Mouse (Mus musculus) heart, postnatal 0 days (tissue): ENCODE data around the gene Taf7l. TPM values are rescaled to one million over a fixed set of nuclear protein-coding genes. Genes with fewer than 3 reads are reported as not detected.

Source experiments
- ATAC-seq: fragments of 200-750 bp; cut with Nextera tagmentation; 2 replicates; pipeline ENCODE4 v1.8.0; 2017; ENCODE audit warnings: low read depth, moderate number of reproducible peaks, moderate library complexity; ENCODE audit not compliant: insufficient read depth
- DNase-seq: peaks from one replicate; pipeline ENCODE4 v3.0.0-alpha.2; 2016; ENCODE audit warnings: low spot score
- H3K27ac ChIP-seq: fragments of 300-500 bp; sonication (generic); 2 replicates; pipeline ENCODE4 v1.5.1; 2014; ENCODE audit warnings: low read depth, mild to moderate bottlenecking
- H3K27me3 ChIP-seq: fragments of 300-500 bp; sonication (generic); 2 replicates; pipeline ENCODE4 v1.6.1; 2014; ENCODE audit warnings: low read length, mixed read lengths; ENCODE audit not compliant: control insufficient read depth, insufficient read depth
- H3K36me3 ChIP-seq: fragments of 300-500 bp; sonication (generic); replicated peaks from 2 replicates; pipeline ENCODE4 v1.6.1; 2014; ENCODE audit warnings: low read length, mixed read lengths; ENCODE audit not compliant: control insufficient read depth, insufficient read depth
- H3K4me1 ChIP-seq: fragments of 300-500 bp; sonication (generic); 2 replicates; pipeline ENCODE4 v1.6.1; 2014; ENCODE audit warnings: antibody characterized with exemption; ENCODE audit not compliant: control insufficient read depth, insufficient read depth
- H3K4me2 ChIP-seq: fragments of 300-500 bp; sonication (generic); 2 replicates; pipeline ENCODE4 v1.6.1; 2014; ENCODE audit warnings: low read depth, mild to moderate bottlenecking, low read length, moderate library complexity
- H3K4me3 ChIP-seq: fragments of 300-500 bp; sonication (generic); 2 replicates; pipeline ENCODE4 v1.5.1; 2014; ENCODE audit warnings: low read depth, low read length
- H3K9ac ChIP-seq: fragments of 300-500 bp; sonication (generic); replicated peaks from 2 replicates; pipeline ENCODE4 v1.6.1; 2014; ENCODE audit warnings: low read depth, low read length, mixed read lengths
- H3K9me3 ChIP-seq: fragments of 300-500 bp; sonication (generic); replicated peaks from 2 replicates; pipeline ENCODE4 v1.6.1; 2016; ENCODE audit warnings: low read length; ENCODE audit not compliant: control insufficient read depth
- CTCF ChIP-seq: IDR thresholded peaks from 2 replicates; pipeline ENCODE4 v1.5.1; 2016; ENCODE audit warnings: antibody characterized with exemption, control low read depth, low read depth
- EP300 ChIP-seq: IDR thresholded peaks from 2 replicates; pipeline ENCODE4 v1.6.1; 2016; ENCODE audit warnings: antibody characterized with exemption, low read depth
- WGBS: fragments of 180-500 bp; shearing (Covaris S2); extraction: QIAGEN DNeasy Blood & Tissue Kit; methylation state at CpG from one replicate; pipeline ENCODE4 v1.1.7; 2014; 5-methylcytosine and 5-hydroxymethylcytosine counted together
- polyA plus RNA-seq: library from polyadenylated mRNA; unstranded; fragments of >200 nt; fragmentation: Nextera tagmentation; extraction: Ambion mirVana; gene quantifications from 2 replicates; pipeline ENCODE4 v1.2.1, GENCODE M21; 2015
- total RNA-seq: library from RNA; depleted of rRNA; stranded (reverse); fragments of >200 nt; gene quantifications from 2 replicates; pipeline ENCODE4 v1.2.3, GENCODE M21; 2014; ENCODE audit warnings: low replicate concordance; rRNA removed

Taf7l gene
- not detected in 2 replicates for total RNA-seq
- not detected in 2 replicates for polyA plus RNA-seq

DNA sequence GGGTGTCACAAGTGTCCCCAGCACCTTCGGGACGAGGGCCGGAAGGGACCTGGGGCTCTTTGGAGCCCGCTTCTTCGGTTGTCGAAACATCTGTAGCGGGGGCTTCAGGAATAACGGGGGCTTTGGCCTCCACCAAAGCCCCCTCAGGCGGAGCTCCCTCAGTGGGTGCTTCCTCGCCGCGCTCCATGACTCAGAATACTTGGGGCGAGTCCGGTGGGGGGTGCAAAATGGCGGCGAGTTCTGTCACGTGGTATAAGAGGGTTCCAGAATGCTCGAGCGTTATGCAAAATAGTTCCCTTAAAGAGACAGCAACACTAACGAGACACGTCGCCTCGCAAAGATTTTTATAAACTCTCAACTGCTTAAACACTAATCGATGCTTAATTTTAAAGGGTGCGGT is at the start of gene Taf7l:
TSS of gene Taf7l (minus strand) at position 201 of the 400 bp plus-strand sequence.
- 81% methylated on average over 25 of the region's 25 CpGs for WGBS
- H3K4me2 ChIP-seq = no peak within 1 kb of the TSS
- no peak for ATAC-seq

DNA sequence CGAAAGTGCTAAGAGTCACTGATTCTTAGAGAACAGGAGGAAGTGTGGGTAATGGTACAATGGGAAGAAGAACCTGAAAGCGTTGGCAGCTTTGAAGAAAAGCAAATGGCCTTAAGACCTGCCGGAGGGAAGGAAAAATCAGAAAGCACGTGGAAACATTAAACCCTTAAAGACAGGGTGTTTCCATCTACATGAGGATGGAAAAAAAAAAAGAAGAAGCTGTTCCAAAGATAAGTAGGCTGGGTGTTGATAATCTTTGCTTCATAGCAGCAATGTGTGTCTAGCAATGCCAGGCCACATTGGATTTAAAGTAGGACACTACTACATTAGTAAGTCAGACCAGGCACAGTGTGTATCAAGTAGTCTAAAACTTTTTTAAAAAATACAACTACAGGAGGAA is 49.0 kb upstream of the Taf7l start:
- Histone ChIP-seq H3K4me1 (no peaks in the 10 kb centered on the region), H3K9ac (no peak overlapping the region), H3K4me2 (no peak overlapping the region), H3K4me3 (no peak overlapping the region), H3K27ac (no peak overlapping the region), H3K27me3 (no peaks in the 10 kb centered on the region), H3K9me3 (no peaks in the 10 kb centered on the region), H3K36me3 (no peaks in the 10 kb centered on the region)
- DNase-seq (no peak), ATAC-seq (no peak)
- TF ChIP-seq EP300 (no peak), CTCF (no peak)
- 66% methylated on average over 4 of the region's 4 CpGs for WGBS

More for the DNA sequence above, at the start of gene Taf7l:
- Histone ChIP-seq H3K27ac (no peak within 1 kb of the TSS), H3K9ac (no peak within 1 kb of the TSS), H3K4me3 (no peak within 1 kb of the TSS), H3K36me3 (no peaks in the 10 kb centered on the region), H3K4me1 (no peaks in the 10 kb centered on the region), H3K27me3 (no peaks in the 10 kb centered on the region), H3K9me3 (peaks cover 11% of the 10 kb centered on the region)
- no peak for TF ChIP-seq EP300
- DNase-seq = no peak

DNA sequence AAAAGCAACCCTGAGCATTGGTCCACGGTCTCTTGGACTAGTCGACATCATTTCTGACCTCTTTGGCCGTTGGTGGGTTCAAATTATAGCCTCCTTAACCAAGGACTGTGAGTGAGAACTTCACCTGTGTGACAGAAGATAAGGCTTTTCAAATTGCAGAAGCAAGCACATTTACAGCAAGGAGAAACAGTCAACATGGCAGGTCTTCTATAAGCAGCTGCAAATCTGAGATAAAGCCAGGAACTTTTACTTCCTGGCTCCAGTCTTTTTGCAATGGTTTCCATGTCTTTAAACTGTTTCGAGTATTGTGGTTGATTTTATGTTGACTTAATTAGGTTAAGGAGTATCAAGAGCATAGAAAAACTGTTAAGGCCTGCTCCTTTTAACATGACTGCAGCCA is 47.5 kb upstream of the Taf7l start:
- H3K9ac ChIP-seq = no peak overlapping the region
- 67% methylated on average over 4 of the region's 4 CpGs for WGBS
- H3K27me3 ChIP-seq = no peaks in the 10 kb centered on the region
- H3K9me3 ChIP-seq = no peaks in the 10 kb centered on the region
- H3K4me2 ChIP-seq = no peak overlapping the region
- H3K4me3 ChIP-seq = no peak overlapping the region
- H3K27ac ChIP-seq = no peak overlapping the region
- H3K4me1 ChIP-seq = no peaks in the 10 kb centered on the region
- ATAC-seq (no peak), DNase-seq (no peak)
- H3K36me3 ChIP-seq = no peaks in the 10 kb centered on the region
- no peak for TF ChIP-seq EP300
- TF ChIP-seq CTCF = no peak

DNA sequence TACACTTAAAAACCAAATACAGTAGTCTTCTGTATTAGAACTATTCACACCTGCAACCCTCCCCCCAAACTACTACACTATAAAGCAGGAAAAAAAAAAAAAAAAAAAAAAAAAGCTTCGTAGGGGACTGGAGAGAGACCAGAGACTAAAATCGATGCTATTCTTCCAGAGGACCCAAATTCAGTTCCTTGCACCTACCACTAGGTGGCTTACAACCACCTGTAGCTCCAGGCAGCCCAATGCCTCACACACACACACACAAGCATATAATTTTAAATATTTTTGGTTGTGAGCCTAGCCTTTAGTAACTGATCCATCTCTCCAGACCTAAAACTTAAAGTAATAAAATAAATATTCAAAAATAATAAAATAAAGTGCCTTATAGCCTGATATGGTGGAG is 33.2 kb upstream of the Taf7l start:
- Histone ChIP-seq H3K27ac (no peak overlapping the region), H3K27me3 (no peaks in the 10 kb centered on the region), H3K36me3 (no peaks in the 10 kb centered on the region), H3K4me2 (no peak overlapping the region), H3K4me1 (no peaks in the 10 kb centered on the region), H3K9me3 (no peaks in the 10 kb centered on the region), H3K4me3 (no peak overlapping the region), H3K9ac (no peak overlapping the region)
- no peak for ATAC-seq
- 21% methylated on average over 2 of the region's 2 CpGs for WGBS
- TF ChIP-seq CTCF (peak; percentile 45), EP300 (no peak)
- no peak for DNase-seq

DNA sequence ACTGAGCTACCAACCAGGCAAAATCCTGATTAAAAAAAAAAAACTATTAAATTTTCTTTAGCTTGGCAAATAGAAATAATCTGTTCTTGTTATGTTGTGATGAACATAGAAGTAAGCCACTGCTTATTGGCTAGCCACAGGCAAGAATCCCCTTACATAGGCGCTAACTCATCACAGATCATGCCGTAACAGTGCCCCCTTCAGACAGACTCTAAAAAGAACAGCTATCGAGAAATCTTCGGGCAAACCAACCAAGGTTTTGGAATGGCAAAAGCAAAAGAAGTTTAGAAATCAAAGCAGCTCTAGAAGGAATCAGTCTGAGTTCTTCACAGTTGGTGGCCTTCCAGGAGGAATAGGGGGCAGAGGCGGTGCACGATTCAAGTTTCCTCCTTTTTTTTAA is 31.7 kb upstream of the Taf7l start:
- 68% methylated on average over 6 of the region's 6 CpGs for WGBS
- TF ChIP-seq CTCF (no peak), EP300 (no peak)
- no peak for DNase-seq
- Histone ChIP-seq H3K36me3 (no peaks in the 10 kb centered on the region), H3K4me1 (no peaks in the 10 kb centered on the region), H3K27me3 (no peaks in the 10 kb centered on the region), H3K9me3 (no peaks in the 10 kb centered on the region), H3K4me3 (no peak overlapping the region), H3K4me2 (no peak overlapping the region), H3K9ac (no peak overlapping the region), H3K27ac (no peak overlapping the region)
- no peak for ATAC-seq

DNA sequence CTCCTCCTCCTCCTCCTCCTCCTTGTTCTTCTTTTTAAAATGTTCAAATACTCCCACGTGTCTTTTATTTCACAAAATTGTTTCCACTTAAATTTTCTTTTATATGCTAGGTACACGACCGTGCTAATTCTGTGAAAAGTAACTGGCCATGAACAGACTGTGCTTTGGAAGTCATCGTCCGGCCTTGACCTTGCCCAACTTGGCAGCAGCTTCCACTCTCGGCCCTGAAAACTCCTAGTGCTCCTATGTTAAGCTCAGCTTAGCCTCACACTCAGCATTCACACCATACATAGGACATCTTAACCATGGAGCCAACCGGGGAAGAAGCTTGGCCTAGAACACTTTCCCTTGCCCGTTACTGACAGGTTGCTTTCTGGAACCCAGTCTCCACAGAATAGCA is 24.4 kb upstream of the Taf7l start:
- no peaks in the 10 kb centered on the region for H3K36me3 ChIP-seq
- H3K9me3 ChIP-seq = no peaks in the 10 kb centered on the region
- no peak overlapping the region for H3K9ac ChIP-seq
- no peak for DNase-seq
- H3K4me2 ChIP-seq = no peak overlapping the region
- H3K27ac ChIP-seq = no peak overlapping the region
- no peaks in the 10 kb centered on the region for H3K4me1 ChIP-seq
- ATAC-seq = no peak
- TF ChIP-seq CTCF (no peak), EP300 (no peak)
- H3K4me3 ChIP-seq = no peak overlapping the region
- WGBS = 77% methylated on average over 8 of the region's 8 CpGs
- H3K27me3 ChIP-seq = no peaks in the 10 kb centered on the region
